Mouse (Mus musculus): Measurements from ENCODE around the gene Hecw2.

DNA sequence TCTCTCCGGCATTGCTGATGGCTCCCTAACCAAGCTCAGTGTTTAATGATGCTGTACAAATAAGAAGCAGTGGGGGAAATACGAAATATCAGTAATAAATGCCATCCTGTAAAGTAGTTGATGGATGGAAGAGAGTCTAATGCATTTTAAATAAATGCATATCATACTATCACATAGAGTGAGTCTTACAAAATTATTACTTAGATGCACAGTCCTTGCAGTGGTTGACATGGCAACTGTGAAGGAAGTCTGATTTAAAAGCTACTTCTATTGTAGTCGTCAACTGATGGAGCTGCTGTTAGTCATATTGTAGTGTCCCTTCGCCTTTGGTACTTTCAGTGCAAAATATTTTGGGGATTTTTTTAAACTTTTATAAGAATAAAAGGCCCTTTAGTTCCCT lies 383.0 kb downstream of the Hecw2 start:
- TF ChIP-seq CTCF (IDR thresholded peaks at IDR 0.05; ENCODE audit: low read depth), result no peak
- no peak for TF ChIP-seq EP300 (optimal IDR thresholded peaks at IDR 0.05)
